Mouse (Mus musculus): ENCODE data around the gene Hist1h2bm. TPM values are rescaled to one million over a fixed set of nuclear protein-coding genes. Genes with fewer than 3 reads are reported as not detected.
"Not testable (repeated sequence)": the region's sequence is repeated elsewhere in the genome, so short reads cannot be mapped to it uniquely, and the experiment has no call there.

The Hist1h2bm gene
- polyA plus RNA-seq, 1 experiment from 2014 or later: 0.87 TPM

GRCm38 (mm10) chr13:21734010-21734905, 12.4 kb downstream of the Hist1h2bm start:
- Histone ChIP-seq H3K27ac (replicated peaks) (peak overlapping the region; percentile 96), H3K4me1 (peaks cover 19% of the 10 kb centered on the region), H3K4me3 (replicated peaks) (peak overlapping the region; percentile 43), H3K9me3 (replicated peaks) (no peaks in the 10 kb centered on the region), H3K36me3 (no peaks in the 10 kb centered on the region), H3K4me2 (peak overlapping the region; percentile 80), H3K27me3 (replicated peaks) (no peaks in the 10 kb centered on the region), H3K9ac (replicated peaks) (peak overlapping the region; percentile 67)
- ATAC-seq (ENCODE audit: low FRiP score): peak; percentile 85
- WGBS: 0% methylated on average over 21 of the region's 21 CpGs

GRCm38 (mm10) chr13:21734906-21735767, 13.3 kb downstream of the Hist1h2bm start, which contains the start of gene Hist1h4j:
Gene Hist1h4j, plus strand, starts transcription at chr13:21735064.
- Histone ChIP-seq H3K4me1 (peaks cover 19% of the 10 kb centered on the region), H3K9ac (replicated peaks) (peak within 1 kb of the TSS; percentile 67), H3K4me2 (peak within 1 kb of the TSS; percentile 80), H3K4me3 (replicated peaks) (peak within 1 kb of the TSS; percentile 43), H3K27ac (replicated peaks) (peak within 1 kb of the TSS; percentile 96)
- peak; percentile 93 for ATAC-seq (ENCODE audit: low FRiP score)
- under 1% methylated on average over 46 of the region's 56 CpGs for WGBS
- not testable (repeated sequence) for H3K36me3 ChIP-seq; H3K27me3 ChIP-seq (replicated peaks); H3K9me3 ChIP-seq (replicated peaks)

- Histone ChIP-seq H3K4me2 (no peak overlapping the region), H3K27ac (replicated peaks) (no peak overlapping the region), H3K36me3 (no peaks in the 10 kb centered on the region), H3K4me3 (replicated peaks) (no peak overlapping the region), H3K9ac (replicated peaks) (no peak overlapping the region), H3K9me3 (replicated peaks) (no peaks in the 10 kb centered on the region), H3K4me1 (peaks cover 14% of the 10 kb centered on the region), H3K27me3 (replicated peaks) (no peaks in the 10 kb centered on the region)
- 92% methylated on average over 1 of the region's 1 CpGs for WGBS
- ATAC-seq (ENCODE audit: low FRiP score): no peak
These were observed 23.2 kb downstream of the Hist1h2bm start for GRCm38 (mm10) chr13:21745006-21745405.

- Histone ChIP-seq H3K27ac (replicated peaks) (peak overlapping the region; percentile 89), H3K36me3 (no peaks in the 10 kb centered on the region), H3K4me2 (peak overlapping the region; percentile 71), H3K9me3 (replicated peaks) (no peaks in the 10 kb centered on the region), H3K4me1 (peaks cover 24% of the 10 kb centered on the region), H3K4me3 (replicated peaks) (peak overlapping the region; percentile 48), H3K27me3 (replicated peaks) (no peaks in the 10 kb centered on the region), H3K9ac (replicated peaks) (peak overlapping the region; percentile 55)
- no peak for ATAC-seq (ENCODE audit: low FRiP score)
- WGBS: 7% methylated on average over 5 of the region's 5 CpGs
These were observed 27.7 kb downstream of the Hist1h2bm start for GRCm38 (mm10) chr13:21749387-21750158.

- Histone ChIP-seq H3K4me2 (peak within 1 kb of the TSS; percentile 71), H3K27ac (replicated peaks) (peak within 1 kb of the TSS; percentile 89), H3K4me3 (replicated peaks) (peak within 1 kb of the TSS; percentile 48), H3K4me1 (peaks cover 28% of the 10 kb centered on the region), H3K9ac (replicated peaks) (peak within 1 kb of the TSS; percentile 55)
- 0% methylated on average over 42 of the region's 56 CpGs for WGBS
- H3K27me3 ChIP-seq (replicated peaks); H3K9me3 ChIP-seq (replicated peaks); H3K36me3 ChIP-seq: not testable (repeated sequence)
- ATAC-seq (ENCODE audit: low FRiP score): peak; percentile 90
These were observed 28.5 kb downstream of the Hist1h2bm start, which contains the start of gene Hist1h4k for GRCm38 (mm10) chr13:21750159-21751017. Gene Hist1h4k, minus strand, starts transcription at chr13:21750505.

- no peaks in the 10 kb centered on the region for H3K36me3 ChIP-seq
- H3K4me2 ChIP-seq: no peak overlapping the region
- H3K9me3 ChIP-seq (replicated peaks): no peaks in the 10 kb centered on the region
- H3K9ac ChIP-seq (replicated peaks): no peak overlapping the region
- ATAC-seq (ENCODE audit: low FRiP score): no peak
- no peaks in the 10 kb centered on the region for H3K27me3 ChIP-seq (replicated peaks)
- no peak overlapping the region for H3K27ac ChIP-seq (replicated peaks)
- peaks cover 28% of the 10 kb centered on the region for H3K4me1 ChIP-seq
- H3K4me3 ChIP-seq (replicated peaks): no peak overlapping the region
These were observed 29.6 kb downstream of the Hist1h2bm start for GRCm38 (mm10) chr13:21751417-21751816.

- 70% methylated on average over 3 of the region's 3 CpGs for WGBS
- Histone ChIP-seq H3K9ac (replicated peaks) (no peak overlapping the region), H3K36me3 (no peaks in the 10 kb centered on the region)
These were observed 30.0 kb downstream of the Hist1h2bm start for GRCm38 (mm10) chr13:21751827-21752226.

GRCm38 (mm10) chr13:21752356-21752755, 30.5 kb downstream of the Hist1h2bm start:
- Histone ChIP-seq H3K4me1 (peaks cover 28% of the 10 kb centered on the region), H3K9ac (replicated peaks) (no peak overlapping the region), H3K4me2 (no peak overlapping the region), H3K27me3 (replicated peaks) (no peaks in the 10 kb centered on the region), H3K4me3 (replicated peaks) (no peak overlapping the region), H3K36me3 (no peaks in the 10 kb centered on the region), H3K9me3 (replicated peaks) (no peaks in the 10 kb centered on the region), H3K27ac (replicated peaks) (no peak overlapping the region; the same call in 1 of the 2 replicates)
- WGBS: 53% methylated on average over 3 of the region's 3 CpGs
- no peak for ATAC-seq (ENCODE audit: low FRiP score)

More at GRCm38 (mm10) chr13:21751827-21752226, 30.0 kb downstream of the Hist1h2bm start:
- no peak for ATAC-seq (ENCODE audit: low FRiP score)
- Histone ChIP-seq H3K27ac (replicated peaks) (no peak overlapping the region; the same call in 1 of the 2 replicates), H3K4me3 (replicated peaks) (no peak overlapping the region), H3K27me3 (replicated peaks) (no peaks in the 10 kb centered on the region), H3K9me3 (replicated peaks) (no peaks in the 10 kb centered on the region), H3K4me2 (no peak overlapping the region), H3K4me1 (peaks cover 28% of the 10 kb centered on the region)

- H3K4me1 ChIP-seq: peaks cover 28% of the 10 kb centered on the region
- WGBS: 3% methylated on average over 10 of the region's 10 CpGs
- H3K4me2 ChIP-seq: peak overlapping the region; percentile 80
- H3K9ac ChIP-seq (replicated peaks): peak overlapping the region; percentile 58
- peak overlapping the region; percentile 92 for H3K27ac ChIP-seq (replicated peaks)
- H3K9me3 ChIP-seq (replicated peaks): no peaks in the 10 kb centered on the region
- peak overlapping the region; percentile 48 for H3K4me3 ChIP-seq (replicated peaks)
- no peaks in the 10 kb centered on the region for H3K27me3 ChIP-seq (replicated peaks)
- ATAC-seq (ENCODE audit: low FRiP score): no peak
- no peaks in the 10 kb centered on the region for H3K36me3 ChIP-seq
These were observed 31.2 kb downstream of the Hist1h2bm start for GRCm38 (mm10) chr13:21753051-21753523.

- ATAC-seq (ENCODE audit: low FRiP score): peak; percentile 95
- under 1% methylated on average over 39 of the region's 50 CpGs for WGBS
These were observed 31.9 kb downstream of the Hist1h2bm start, which contains the start of the genes Hist1h2ak and Hist1h2bn for GRCm38 (mm10) chr13:21753524-21754285. Gene Hist1h2ak, minus strand, starts transcription at chr13:21753827. Gene Hist1h2bn, plus strand, starts transcription at chr13:21754123.

More at GRCm38 (mm10) chr13:21753524-21754285, 31.9 kb downstream of the Hist1h2bm start, which contains the start of the genes Hist1h2ak and Hist1h2bn:
- H3K9me3 ChIP-seq (replicated peaks); H3K36me3 ChIP-seq; H3K27me3 ChIP-seq (replicated peaks): not testable (repeated sequence)
- H3K9ac ChIP-seq (replicated peaks): peak within 1 kb of the TSS; percentile 58
- peak within 1 kb of the TSS; percentile 80 for H3K4me2 ChIP-seq
- H3K27ac ChIP-seq (replicated peaks): peak within 1 kb of the TSS; percentile 92
- H3K4me1 ChIP-seq: peaks cover 25% of the 10 kb centered on the region
- H3K4me3 ChIP-seq (replicated peaks): peak within 1 kb of the TSS; percentile 48
